In the genomic region with DNA sequence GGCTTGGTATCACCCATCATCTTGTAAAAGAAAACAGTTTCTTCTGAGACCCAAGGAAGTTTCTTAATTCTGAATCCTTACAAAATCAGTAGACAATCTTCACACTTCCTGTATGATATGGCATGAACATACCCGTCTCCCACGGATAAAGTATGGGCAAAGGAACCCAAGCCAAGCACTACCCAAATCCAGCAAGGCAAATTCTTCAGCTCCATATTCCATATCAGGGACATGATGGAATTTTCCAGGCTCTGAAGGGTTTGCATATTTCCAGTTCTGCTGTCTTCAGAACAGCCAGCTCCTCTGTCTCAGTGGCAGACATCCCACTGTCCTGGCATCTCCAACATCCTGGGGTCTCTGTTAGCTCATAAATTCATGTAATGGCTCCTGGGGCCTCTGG, we compare ENCODE assay signal across 8 mouse cellular contexts.
"Had no signal": no experiment of that assay in that cellular context is flagged by ENCODE, and none has a peak within 500 bp of the region (broad histone marks: within the 10 kb centered on the region; RNA-seq: fewer than 3 reads in every experiment).

No protein-coding gene starts in this region.

- DNase-seq: liver, postnatal 0 days; lung, adult 2 months; lung, postnatal 14 days; lung, postnatal 36 days; right cerebral cortex, postnatal 25 days; thymus, adult 18-20 months; thymus, postnatal 14 days; thymus, postnatal 36 days had no signal
